Mouse (Mus musculus) left cerebral cortex, postnatal 10 days (tissue): ENCODE measurements around the gene Ambra1. TPM values are rescaled to one million over a fixed set of nuclear protein-coding genes. Genes with fewer than 3 reads are reported as not detected.
A peak's percentile ranks its signal among the peaks of the same experiment; 100 is the strongest.

Experiments used
- DNase-seq, 2 experiments: peaks; one replicate each; pipeline ENCODE4 v3.0.0; 2021 to 2022; ENCODE audit warnings: low spot score in 2 of 2, mixed read lengths in 1 of 2; ENCODE audit errors: extremely low spot score in 1 of 2
- intact Hi-C: fragments of 180-260 bp; cut with DNase I; formaldehyde crosslinking; loops from one replicate; pipeline ENCODE4 v1.15.1; 2025
- total RNA-seq, 2 experiments: library from RNA; stranded (reverse); gene quantifications; 2 replicates each; pipeline ENCODE4 v1.2.3; 2021

Ambra1 gene
- total RNA-seq, 2 experiments from 2014 or later = 54.9 to 56.1 TPM

GRCm38 (mm10) chr2:91844085-91844484 lies 114.2 kb downstream of the Ambra1 start:
- no peak for DNase-seq
- intact Hi-C loops = no loop called here

- DNase-seq = no peak
- intact Hi-C loops = no loop called here
Observed at GRCm38 (mm10) chr2:91852446-91853191, 122.7 kb downstream of the Ambra1 start.

GRCm38 (mm10) chr2:91854575-91854974 lies 124.6 kb downstream of the Ambra1 start:
- intact Hi-C loops = no loop called here
- no peak for DNase-seq

GRCm38 (mm10) chr2:91856958-91857357 lies 127.0 kb downstream of the Ambra1 start:
- intact Hi-C loops = no loop called here

GRCm38 (mm10) chr2:91859423-91859822 lies 129.5 kb downstream of the Ambra1 start:
- intact Hi-C loops = no loop called here
- no peak for DNase-seq

More at GRCm38 (mm10) chr2:91856958-91857357, 127.0 kb downstream of the Ambra1 start:
- DNase-seq = no peak

- intact Hi-C loops = no loop called here
Observed at GRCm38 (mm10) chr2:91870754-91871153, 140.8 kb downstream of the Ambra1 start.

GRCm38 (mm10) chr2:91871225-91871624 lies 141.3 kb downstream of the Ambra1 start:
- intact Hi-C loops = no loop called here

More at GRCm38 (mm10) chr2:91870754-91871153, 140.8 kb downstream of the Ambra1 start:
- peak; percentile 49 to 57 for DNase-seq

GRCm38 (mm10) chr2:91872658-91873057 lies 142.7 kb downstream of the Ambra1 start:
- intact Hi-C loops = no loop called here
- no peak for DNase-seq

More at GRCm38 (mm10) chr2:91871225-91871624, 141.3 kb downstream of the Ambra1 start:
- DNase-seq = no peak

GRCm38 (mm10) chr2:91876000-91876805 lies 146.3 kb downstream of the Ambra1 start:
- no peak for DNase-seq
- intact Hi-C loops = no loop called here

GRCm38 (mm10) chr2:91876806-91877140 lies 146.8 kb downstream of the Ambra1 start:
- no peak for DNase-seq
- intact Hi-C loops = no loop called here

GRCm38 (mm10) chr2:91878387-91879180 lies 148.7 kb downstream of the Ambra1 start:
- intact Hi-C loops = no loop called here
- DNase-seq = no peak

- DNase-seq = no peak
Observed at GRCm38 (mm10) chr2:91883961-91884360, 154.0 kb downstream of the Ambra1 start.

GRCm38 (mm10) chr2:91884616-91885015 lies 154.7 kb downstream of the Ambra1 start:
- DNase-seq = no peak
- intact Hi-C loops = no loop called here

More at GRCm38 (mm10) chr2:91883961-91884360, 154.0 kb downstream of the Ambra1 start:
- intact Hi-C loops = no loop called here

GRCm38 (mm10) chr2:91894716-91895115 lies 164.8 kb downstream of the Ambra1 start:
- intact Hi-C loops = no loop called here
- no peak for DNase-seq

- DNase-seq = no peak
- intact Hi-C loops = no loop called here
Observed at GRCm38 (mm10) chr2:91895401-91895800, 165.5 kb downstream of the Ambra1 start.

GRCm38 (mm10) chr2:91897968-91898367 lies 168.0 kb downstream of the Ambra1 start:
- no peak for DNase-seq
- intact Hi-C loops = no loop called here

- no peak for DNase-seq
- intact Hi-C loops = no loop called here
Observed at GRCm38 (mm10) chr2:91899141-91899540, 169.2 kb downstream of the Ambra1 start.

GRCm38 (mm10) chr2:91900431-91900830 lies 170.5 kb downstream of the Ambra1 start:
- DNase-seq = no peak
- intact Hi-C loops = no loop called here

GRCm38 (mm10) chr2:91902336-91902735 lies 172.4 kb downstream of the Ambra1 start:
- no peak for DNase-seq
- intact Hi-C loops = no loop called here
